Mouse (Mus musculus) activated CD4-positive, CD25-positive, alpha-beta regulatory T cell, adult 4 months (primary cell): ENCODE results near the gene Vmn1r195. TPM values are rescaled to one million over a fixed set of nuclear protein-coding genes. Genes with fewer than 3 reads are reported as not detected.
"Not testable (repeated sequence)": the region's sequence is repeated elsewhere in the genome, so short reads cannot be mapped to it uniquely, and the experiment has no call there.

Source experiments
- ATAC-seq: one replicate; pipeline ENCODE4 v1.8.0; 2017
- polyA plus RNA-seq, 2 experiments: library from polyadenylated mRNA; unstranded; fragments of 100-300 nt; shearing (Covaris generic); gene quantifications; one replicate each; pipeline ENCODE4 v1.2.1; 2017

Gene Vmn1r195
- polyA plus RNA-seq: not detected

- ATAC-seq: not testable (repeated sequence)
Observed at GRCm38 (mm10) chr13:22270222-22270621, at the start of gene Vmn1r195. TSS of gene Vmn1r195 (plus strand) at chr13:22270522.

DNA sequence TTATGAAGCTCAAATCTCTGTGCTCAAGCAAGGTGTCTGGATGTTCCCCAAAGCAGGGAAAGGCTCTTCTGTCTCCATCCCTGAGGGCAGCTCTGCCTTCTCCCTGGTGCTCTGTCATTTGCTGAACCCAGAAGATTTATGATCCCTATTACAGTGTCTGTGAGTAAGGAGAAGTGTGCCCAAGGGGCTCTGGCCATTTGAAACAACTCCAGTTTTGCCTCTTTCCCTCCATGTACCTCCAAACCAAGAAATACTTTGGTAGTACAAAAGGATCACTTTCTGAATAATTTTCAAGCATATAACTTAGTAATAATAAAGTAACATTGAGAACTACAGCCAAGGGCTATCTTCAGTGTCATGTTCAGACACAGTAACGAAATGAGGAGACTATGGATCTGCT is 47.3 kb upstream of the Vmn1r195 start, which contains the start of gene Vmn1r193:
Gene Vmn1r193 (minus strand): TSS at position 101 of the 400 bp plus-strand sequence.
- ATAC-seq: not testable (repeated sequence)

- no peak for ATAC-seq
Observed at GRCm38 (mm10) chr13:22243915-22244314, 26.4 kb upstream of the Vmn1r195 start, which contains the start of gene Vmn1r194. TSS of gene Vmn1r194 (plus strand) at chr13:22244215.

DNA sequence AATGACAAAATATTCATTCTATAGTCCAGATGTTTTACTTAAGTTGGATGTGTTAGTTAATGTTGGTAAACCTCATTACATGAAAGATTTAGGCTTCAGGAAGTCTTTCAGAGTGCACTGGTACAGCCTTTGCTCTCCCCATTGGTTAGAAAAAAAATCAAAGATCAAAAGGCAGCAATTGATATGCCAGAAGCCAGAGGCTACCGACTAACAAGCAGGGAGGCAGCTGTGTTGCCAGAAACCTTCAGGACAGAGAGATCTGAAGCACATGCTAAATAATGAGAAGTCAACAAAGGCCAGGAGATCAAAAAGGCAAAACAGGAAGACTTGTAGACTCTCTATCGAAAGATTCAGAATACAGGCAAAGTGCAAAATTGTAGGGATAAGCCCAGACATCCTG is 1.4 kb downstream of the Vmn1r195 start:
- ATAC-seq: no peak

GRCm38 (mm10) chr13:22284578-22284977 is 14.3 kb downstream of the Vmn1r195 start:
- ATAC-seq: no peak

DNA sequence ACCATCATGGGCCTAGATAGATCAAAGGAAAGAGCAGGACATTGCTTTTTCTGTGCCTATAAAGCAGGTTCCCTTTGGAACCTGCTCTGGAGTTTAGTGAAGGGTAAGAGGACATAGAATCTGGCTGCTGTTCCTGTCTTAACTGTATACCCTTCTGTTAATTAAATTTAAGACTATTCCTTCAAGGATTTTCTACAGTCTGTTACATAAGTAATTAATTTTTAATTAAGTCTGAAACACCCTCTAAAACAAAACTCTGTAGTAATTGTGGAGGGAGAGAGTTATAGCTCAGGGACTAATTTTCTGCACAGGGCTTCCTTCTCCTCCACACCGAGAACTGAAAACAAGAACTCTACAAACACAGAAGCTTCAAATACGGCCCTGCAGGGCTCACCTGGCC is 19.3 kb downstream of the Vmn1r195 start, which contains the start of gene Vmn1r196:
Gene Vmn1r196 (plus strand): TSS at position 301 of the 400 bp plus-strand sequence.
- ATAC-seq: no peak

DNA sequence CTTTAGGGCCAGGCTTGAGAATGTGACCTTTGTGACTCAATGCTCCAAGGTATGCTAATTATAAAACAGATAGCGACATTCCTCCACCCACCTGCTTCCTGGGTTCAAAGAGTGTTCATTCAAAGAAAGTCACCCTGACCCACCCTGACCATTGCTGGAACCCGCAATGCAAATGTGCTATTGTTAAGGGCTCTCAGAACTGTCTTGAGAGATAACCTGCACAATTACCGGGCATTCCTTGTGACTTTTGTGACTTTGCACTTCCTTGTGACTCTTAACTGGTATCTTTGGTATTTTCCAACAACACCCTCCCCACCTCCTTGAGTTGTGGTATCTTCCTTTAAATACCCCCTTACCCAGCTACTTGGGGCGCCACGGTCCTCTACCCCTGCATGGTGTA is 37.8 kb downstream of the Vmn1r195 start:
- not testable (repeated sequence) for ATAC-seq

GRCm38 (mm10) chr13:22315361-22315760 is 45.0 kb downstream of the Vmn1r195 start:
- no peak for ATAC-seq

GRCm38 (mm10) chr13:22317366-22317765 is 47.0 kb downstream of the Vmn1r195 start:
- ATAC-seq: no peak

GRCm38 (mm10) chr13:22320091-22320490 is 49.8 kb downstream of the Vmn1r195 start:
- ATAC-seq: no peak

DNA sequence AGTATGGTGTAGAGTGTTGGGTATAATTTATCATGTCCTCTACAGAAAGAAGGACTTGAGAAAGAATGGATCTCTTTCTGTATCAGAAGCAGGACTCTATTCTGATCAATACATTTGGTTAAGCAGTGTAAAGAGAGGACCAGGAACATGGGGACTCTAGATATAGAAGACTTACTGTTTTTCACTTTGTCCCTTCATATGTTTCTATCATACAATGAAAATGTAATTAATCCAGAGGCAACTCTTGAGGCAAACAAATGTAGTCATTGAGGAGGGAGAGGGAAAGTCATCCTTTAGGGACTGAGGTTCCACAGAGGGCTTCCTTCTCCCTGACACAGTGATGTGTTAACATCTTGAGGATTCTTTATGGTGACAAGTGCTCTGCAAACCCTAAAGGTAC is 54.0 kb downstream of the Vmn1r195 start, which contains the start of gene Vmn1r197:
Gene Vmn1r197 (plus strand): TSS at position 301 of the 400 bp plus-strand sequence.
- ATAC-seq: no peak

Other genes with a start within 250 kb of the Vmn1r195 start
- 100 to 1,000 TPM in 1 of 2 experiments, not detected in 1; 174 TPM for gene Hist1h2ah, start 235.0 kb upstream of the Vmn1r195 start, polyA plus RNA-seq
- gene Hist1h2bk, start 234.7 kb upstream of the Vmn1r195 start, polyA plus RNA-seq: 1 to 10 TPM; 2.6 to 4.2 TPM
- 10 to 100 TPM in 1 of 2 experiments, 1 to 10 TPM in 1; 5.9 to 14.6 TPM for gene Hist1h4i, start 229.2 kb upstream of the Vmn1r195 start, polyA plus RNA-seq
- not detected for gene Hist1h2ag, start 227.6 kb upstream of the Vmn1r195 start, polyA plus RNA-seq
- gene Hist1h2bj, start 227.3 kb upstream of the Vmn1r195 start, polyA plus RNA-seq: 10 to 100 TPM in 1 of 2 experiments, 1 to 10 TPM in 1; 4.4 to 13.9 TPM
- not detected for gene Vmn1r188, start 186.1 kb upstream of the Vmn1r195 start, polyA plus RNA-seq
- gene Vmn1r189, start 164.7 kb upstream of the Vmn1r195 start, polyA plus RNA-seq: not detected
- gene Vmn1r191, start 86.6 kb upstream of the Vmn1r195 start, polyA plus RNA-seq: not detected
- not detected for gene Vmn1r192, start 79.4 kb upstream of the Vmn1r195 start, polyA plus RNA-seq
- not detected for gene Vmn1r193, start 47.4 kb upstream of the Vmn1r195 start, polyA plus RNA-seq
- gene Vmn1r194, start 26.3 kb upstream of the Vmn1r195 start, polyA plus RNA-seq: not detected
- gene Vmn1r196, start 19.4 kb downstream of the Vmn1r195 start, polyA plus RNA-seq: not detected
- gene Vmn1r197, start 54.1 kb downstream of the Vmn1r195 start, polyA plus RNA-seq: under 1 TPM in 1 of 2 experiments, not detected in 1; 0.08 TPM
- under 1 TPM in 1 of 2 experiments, not detected in 1; 0.07 TPM for gene Vmn1r198, start 79.8 kb downstream of the Vmn1r195 start, polyA plus RNA-seq
- gene Vmn1r199, start 109.3 kb downstream of the Vmn1r195 start, polyA plus RNA-seq: not detected
- not detected for gene Vmn1r200, start 119.9 kb downstream of the Vmn1r195 start, polyA plus RNA-seq
- not detected for gene Vmn1r201, start 201.4 kb downstream of the Vmn1r195 start, polyA plus RNA-seq
- gene Vmn1r202, start 234.9 kb downstream of the Vmn1r195 start, polyA plus RNA-seq: under 1 TPM in 1 of 2 experiments, not detected in 1; 0.05 TPM
- under 1 TPM; 0.05 to 0.13 TPM for gene Vmn1r203, start 247.6 kb downstream of the Vmn1r195 start, polyA plus RNA-seq